Mouse (Mus musculus) brain, embryonic 14.5 days (tissue): ENCODE data around the gene Dtx1.

Experiments
- CTCF ChIP-seq: fragments of 200-500 bp; IDR thresholded peaks from 2 replicates; pipeline ENCODE4 v1.5.1; 2012; ENCODE audit warnings: inconsistent platforms, mild to moderate bottlenecking, moderate library complexity, borderline replicate concordance; ENCODE audit not compliant: insufficient read depth, insufficient read length; ENCODE audit errors: extremely low read depth
- POLR2A ChIP-seq: fragments of 200-500 bp; IDR thresholded peaks from 2 replicates; pipeline ENCODE4 v1.6.1; 2012; ENCODE audit warnings: mild to moderate bottlenecking, inconsistent platforms, borderline replicate concordance; ENCODE audit not compliant: poor library complexity, insufficient read depth, insufficient read length, severe bottlenecking; ENCODE audit errors: extremely low read depth

DNA sequence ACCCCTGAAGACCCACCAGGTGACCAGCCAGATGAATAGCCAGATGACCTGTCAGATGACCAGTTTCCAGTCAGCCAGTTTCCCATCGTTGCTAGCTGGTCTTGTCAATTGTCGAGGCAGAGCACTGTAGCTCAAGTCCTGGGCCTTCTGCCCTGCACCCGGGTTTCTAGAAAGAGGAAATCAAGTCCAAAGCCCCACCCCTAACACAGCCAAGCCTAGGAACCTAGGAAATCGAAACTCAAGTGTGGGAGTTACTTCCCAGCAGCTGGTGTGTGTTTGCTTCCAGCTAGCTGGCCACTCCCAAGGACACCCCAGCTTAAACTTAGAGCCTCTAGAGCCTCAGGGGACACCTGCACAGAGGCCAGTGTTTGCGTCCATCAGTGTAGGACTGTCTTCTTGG, 38.0 kb upstream of the Dtx1 start, which contains the start of gene Oas2:
- TF ChIP-seq CTCF: no peak
- no peak for TF ChIP-seq POLR2A
